Mouse (Mus musculus): ENCODE measurements at regions not wholly inside any gene's neighbourhood (a gene's known extent, or its start where the extent isn't known, plus 50 kb on each side); places are given as distances from the start of the nearest gene placed in this dataset.

DNA sequence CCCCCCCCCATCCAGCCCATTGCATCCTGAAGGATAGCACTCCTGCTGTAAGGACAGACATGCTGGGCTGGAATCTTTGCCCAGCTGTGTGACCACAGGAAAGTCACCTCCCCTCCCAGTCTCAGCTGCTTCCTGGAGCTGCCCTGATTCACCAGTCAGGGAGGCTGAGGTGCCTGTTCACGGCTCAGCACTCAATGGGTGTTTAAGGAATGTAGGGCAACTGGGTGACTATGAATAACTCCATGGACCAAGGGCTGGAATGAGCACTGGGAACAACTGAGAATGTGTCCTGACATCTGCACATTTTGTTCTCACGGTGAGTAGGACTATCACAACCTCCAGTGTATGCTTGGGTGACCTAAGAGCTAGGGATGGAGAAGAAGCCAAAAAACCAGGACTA lies 146.5 kb downstream of the Gm26897 start:
- DNase-seq (ENCODE audit: extremely low spot score in 1 of 2, low spot score in 2 of 2) = no peak
- intact Hi-C loops (cut with DNase I) = no loop called here

DNA sequence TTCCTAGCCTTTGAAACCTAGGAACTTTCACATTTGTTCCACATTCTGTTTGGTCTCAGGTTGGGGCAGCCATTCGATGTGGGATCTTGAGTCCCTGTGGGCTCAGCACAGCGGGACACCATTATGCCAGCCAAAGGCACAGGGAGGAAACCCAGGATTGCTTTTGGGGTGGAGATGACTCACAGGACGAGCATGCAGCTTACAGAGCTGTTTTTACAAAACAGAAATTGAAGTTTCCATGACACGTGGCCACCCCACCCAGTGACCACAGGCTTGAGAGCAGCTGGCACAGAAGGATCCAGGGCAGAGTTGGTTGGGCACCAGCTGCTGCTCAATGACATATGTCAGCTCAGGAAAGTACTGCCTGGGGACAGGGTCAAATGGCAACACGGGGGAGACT lies 147.8 kb downstream of the Gm26897 start:
- intact Hi-C loops (cut with DNase I) = no loop called here
- DNase-seq (ENCODE audit: extremely low spot score in 1 of 2, low spot score in 2 of 2) = no peak

DNA sequence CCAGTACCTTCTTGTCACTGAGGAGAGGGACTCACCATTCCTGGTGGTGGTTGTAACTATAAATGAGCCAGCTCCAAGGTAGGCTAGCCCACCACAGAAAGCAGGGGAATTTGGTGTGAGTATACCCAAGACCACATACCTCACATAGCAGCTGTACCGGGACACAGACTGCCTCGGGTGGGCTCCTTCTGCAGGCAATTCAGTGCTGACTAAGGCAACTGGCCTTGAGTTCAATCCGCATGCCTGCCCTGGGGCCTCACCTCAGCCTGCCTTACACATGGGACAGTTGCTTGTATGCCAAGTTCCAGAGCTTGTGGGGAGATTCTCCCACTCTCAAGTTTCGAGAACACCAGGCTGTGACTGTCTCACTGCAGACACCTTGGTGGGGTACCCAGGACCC lies 153.6 kb downstream of the Gm26897 start:
- intact Hi-C loops (cut with DNase I) = no loop called here
- DNase-seq (ENCODE audit: extremely low spot score in 1 of 2, low spot score in 2 of 2) = no peak

DNA sequence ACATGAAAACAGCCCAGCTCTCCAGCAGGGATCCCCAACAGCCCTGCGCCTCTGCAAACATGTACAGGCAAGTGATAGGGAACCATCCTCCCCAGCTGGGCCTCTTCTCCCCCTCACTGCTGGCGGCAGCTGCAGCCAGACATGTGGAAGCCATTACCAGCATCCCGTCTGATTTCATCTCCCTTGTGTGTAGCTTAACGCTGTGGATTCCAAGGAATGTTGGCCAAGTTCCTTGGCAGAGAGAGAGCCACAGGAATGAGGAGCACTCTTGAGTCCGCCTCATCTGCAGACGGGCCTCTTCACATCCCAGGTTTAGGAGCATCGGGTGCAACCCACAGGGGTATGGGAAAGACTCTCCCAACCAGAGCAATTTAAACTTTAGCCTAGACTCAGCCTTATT lies 157.1 kb downstream of the Gm26897 start:
- peak; percentile 48 to 67 for DNase-seq (ENCODE audit: extremely low spot score in 1 of 2, low spot score in 2 of 2)
- intact Hi-C loops (cut with DNase I) = no loop called here

DNA sequence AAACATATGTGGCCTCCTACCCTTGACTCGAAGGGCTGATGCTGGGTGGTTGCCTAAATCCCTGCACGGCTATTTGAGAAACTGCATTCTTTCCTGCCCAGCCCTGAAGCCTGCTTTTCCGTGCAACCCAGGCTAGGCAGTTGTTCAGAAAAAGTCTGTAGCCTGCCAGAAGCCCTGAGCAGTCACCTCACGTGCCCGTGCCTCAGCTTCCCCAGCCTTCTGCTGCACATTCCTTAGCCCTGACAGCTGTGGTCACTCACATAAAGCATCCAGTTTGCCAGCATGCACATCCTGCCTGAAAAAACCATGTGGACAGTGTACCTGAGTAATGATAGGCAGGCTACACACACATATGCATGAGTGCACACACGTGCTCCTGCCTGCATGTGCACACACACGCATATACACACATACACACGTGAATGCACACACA lies 157.6 kb downstream of the Gm26897 start:
- DNase-seq (ENCODE audit: extremely low spot score in 1 of 2, low spot score in 2 of 2) = no peak
- intact Hi-C loops (cut with DNase I) = no loop called here

DNA sequence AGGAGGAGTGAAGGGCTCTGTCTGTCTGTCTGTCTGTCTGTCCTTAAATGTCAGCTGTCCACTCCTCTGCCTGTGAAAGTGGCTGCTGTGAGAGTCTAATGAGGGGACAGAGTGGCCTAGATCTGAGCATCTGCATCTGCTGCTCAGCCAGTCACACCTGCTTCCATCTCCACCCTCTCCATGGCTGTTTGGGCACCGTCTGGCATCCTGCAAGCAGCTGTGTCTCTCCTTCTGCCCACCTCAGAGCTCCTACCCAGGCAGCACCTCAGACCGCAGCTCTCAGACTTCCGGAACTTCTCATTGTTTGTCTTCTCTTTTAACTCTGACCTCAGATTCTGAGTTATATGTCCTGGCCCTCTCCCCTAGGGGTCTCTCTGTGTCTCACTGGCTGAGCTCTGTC lies 159.2 kb downstream of the Gm26897 start:
- intact Hi-C loops (cut with DNase I) = no loop called here
- DNase-seq (ENCODE audit: extremely low spot score in 1 of 2, low spot score in 2 of 2) = no peak

DNA sequence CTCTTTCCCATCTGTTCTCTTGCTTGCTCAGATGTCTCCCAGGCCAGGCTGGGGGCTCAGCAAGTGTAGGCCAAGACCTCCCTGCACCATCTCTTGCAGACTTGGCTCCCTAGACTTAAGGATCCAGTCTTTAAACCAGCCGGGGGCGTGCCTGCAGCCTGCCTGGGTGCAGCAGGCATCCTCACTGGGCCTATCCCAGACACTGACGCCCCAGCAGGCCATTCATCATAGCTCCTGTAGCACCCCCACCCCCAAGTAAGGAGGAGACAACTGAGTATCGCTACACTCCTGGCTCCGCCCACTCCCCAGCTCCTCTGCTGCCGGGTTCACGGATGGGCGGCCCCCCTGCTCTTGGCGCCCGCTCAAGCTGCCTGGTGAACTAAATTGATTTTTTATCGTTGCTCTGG lies 160.2 kb downstream of the Gm26897 start:
- DNase-seq (ENCODE audit: extremely low spot score in 1 of 2, low spot score in 2 of 2) = peak; percentile 33 to 78
- intact Hi-C loops (cut with DNase I) = no loop called here

DNA sequence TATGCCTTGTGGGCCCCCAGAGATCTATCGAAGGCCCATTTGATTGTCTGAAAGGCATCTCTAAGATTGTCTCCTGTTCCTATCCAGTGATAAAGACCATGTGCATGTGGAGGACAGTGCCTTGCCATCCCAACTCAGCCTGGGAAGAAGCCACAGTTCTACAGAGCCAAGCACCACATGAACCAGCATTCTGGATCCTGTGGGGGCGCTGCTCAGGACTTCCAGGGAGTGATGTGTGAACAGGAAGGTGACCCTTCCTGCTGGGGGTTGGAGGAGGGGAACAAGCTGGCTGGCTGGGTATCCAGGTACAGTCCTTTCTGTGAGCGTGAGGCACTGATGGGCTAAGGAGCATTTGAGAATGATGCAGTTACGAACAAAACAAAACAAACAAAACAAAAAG lies 163.8 kb downstream of the Gm26897 start:
- intact Hi-C loops (cut with DNase I) = no loop called here
- no peak for DNase-seq (ENCODE audit: extremely low spot score in 1 of 2, low spot score in 2 of 2)

DNA sequence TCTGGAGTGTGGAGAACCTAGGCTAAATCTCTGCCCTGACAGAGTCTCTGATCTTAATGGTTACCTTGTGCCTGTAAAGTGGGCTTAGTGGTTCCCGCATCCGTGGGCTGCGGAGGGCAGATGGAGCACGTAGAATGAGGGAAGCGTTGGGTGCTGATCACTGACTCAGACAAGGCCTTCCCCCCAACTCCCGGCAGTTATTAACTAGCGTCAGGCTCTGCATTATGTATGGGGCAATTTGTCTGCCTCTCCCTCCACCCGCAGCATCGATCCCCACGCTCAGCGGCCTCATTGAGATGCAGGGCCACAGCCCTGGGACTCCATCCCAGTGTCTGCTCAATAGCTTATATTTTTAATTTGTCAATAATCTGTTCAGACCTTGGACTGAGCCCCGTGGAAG lies 164.8 kb downstream of the Gm26897 start:
- intact Hi-C loops (cut with DNase I) = no loop called here
- no peak for DNase-seq (ENCODE audit: extremely low spot score in 1 of 2, low spot score in 2 of 2)

DNA sequence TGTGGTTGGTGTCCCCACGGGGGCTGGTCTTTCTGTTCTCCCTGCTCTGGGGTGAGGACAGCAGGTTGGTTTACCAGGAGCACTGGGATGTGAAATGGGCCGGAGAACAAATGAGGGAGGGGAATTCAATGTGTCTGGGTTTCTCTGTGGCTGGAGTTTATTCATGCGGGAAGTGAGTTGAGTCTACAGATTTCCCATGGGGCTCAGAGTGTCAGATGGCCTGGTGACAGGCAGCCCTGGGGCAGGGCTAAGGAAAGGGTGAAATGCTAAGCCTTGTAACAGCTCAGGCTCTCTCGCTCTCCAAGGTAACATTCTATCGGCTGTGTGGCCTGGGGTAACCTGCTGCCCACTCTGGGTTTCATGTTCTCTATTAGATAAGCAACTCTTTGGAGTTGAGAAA lies 167.5 kb downstream of the Gm26897 start:
- intact Hi-C loops (cut with DNase I) = no loop called here
- no peak for DNase-seq (ENCODE audit: extremely low spot score in 1 of 2, low spot score in 2 of 2)

DNA sequence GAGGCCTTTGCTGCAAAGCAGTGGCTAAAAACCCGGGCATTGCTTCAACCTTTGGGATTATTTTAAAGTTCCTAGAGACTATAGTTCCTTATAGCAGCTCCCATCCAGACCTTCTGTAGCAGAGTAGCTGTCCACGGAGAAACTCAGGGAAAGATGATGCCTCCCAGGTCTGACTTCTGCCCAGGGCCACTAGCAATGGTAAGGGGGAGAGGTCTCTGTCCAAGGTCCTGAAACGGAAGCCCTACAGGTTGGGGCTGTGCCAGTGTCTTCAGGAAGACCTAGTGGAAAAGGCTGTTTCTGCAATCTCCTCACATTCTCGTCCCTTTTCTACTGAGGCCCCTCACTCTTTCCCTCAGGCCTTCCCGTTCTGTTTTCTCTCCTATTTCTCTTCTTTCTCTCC lies 168.0 kb downstream of the Gm26897 start:
- intact Hi-C loops (cut with DNase I) = no loop called here
- DNase-seq (ENCODE audit: extremely low spot score in 1 of 2, low spot score in 2 of 2) = peak in 1 of 2 experiments; percentile 58

DNA sequence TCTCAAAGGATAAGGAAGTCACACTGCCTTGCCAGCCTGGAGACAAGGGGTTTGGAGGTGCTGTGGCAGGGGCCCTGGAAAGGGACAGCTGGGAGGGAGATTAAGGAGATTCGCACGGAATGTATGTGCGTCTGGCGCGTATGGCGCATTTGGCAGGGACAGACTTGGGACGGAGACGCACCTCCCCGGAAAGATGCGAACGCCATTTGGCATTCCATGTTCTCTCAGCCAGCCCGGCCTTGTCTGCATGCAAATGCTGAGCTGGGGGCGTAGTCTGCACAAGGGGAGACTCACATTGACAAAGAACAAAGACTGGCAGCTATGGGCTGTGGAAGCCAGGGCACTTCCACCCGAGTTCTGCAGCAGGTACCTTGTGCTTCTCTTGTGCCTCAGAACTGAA lies 174.4 kb downstream of the Gm26897 start:
- DNase-seq (ENCODE audit: extremely low spot score in 1 of 2, low spot score in 2 of 2) = peak in 1 of 2 experiments; percentile 23
- intact Hi-C loops (cut with DNase I) = no loop called here

DNA sequence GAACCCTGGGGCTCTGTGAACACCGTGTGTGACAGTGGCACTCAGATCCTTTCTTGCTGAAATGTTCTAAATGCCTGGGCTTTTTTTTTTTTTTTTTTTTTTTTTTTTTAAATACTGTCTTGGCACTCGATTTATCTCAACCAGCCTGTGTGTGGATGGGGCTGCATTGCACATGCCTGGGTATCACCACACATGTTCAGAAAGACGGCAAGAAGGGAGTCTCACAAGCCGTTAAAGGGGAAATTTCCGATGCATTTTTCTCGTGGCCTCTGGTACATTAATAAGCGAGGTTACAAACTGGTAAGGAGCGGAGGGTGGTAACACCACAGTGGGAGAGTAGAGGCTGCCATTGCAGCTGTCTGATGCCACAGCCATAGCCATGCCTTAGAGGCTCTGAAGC lies 176.8 kb downstream of the Gm26897 start:
- DNase-seq (ENCODE audit: extremely low spot score in 1 of 2, low spot score in 2 of 2) = no peak
- intact Hi-C loops (cut with DNase I) = no loop called here

DNA sequence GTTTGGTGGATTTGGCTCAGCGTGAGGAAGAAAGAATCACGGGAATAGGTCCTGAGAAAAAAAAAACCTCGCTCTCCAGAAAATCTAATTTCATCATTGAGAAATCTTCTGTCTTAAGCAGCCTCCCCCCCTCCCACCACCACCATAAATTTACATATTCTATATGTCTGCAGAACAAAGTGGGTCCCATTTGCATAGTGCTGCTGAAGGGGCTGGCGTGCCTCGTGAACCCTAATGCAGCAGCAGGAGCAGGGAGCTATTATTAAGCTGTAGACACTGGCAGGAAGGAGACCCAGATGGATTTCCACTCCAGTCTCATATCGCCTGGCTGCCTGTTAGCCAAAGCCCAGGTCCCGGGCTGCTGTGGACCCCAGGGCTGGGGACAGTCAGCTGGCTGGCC lies 179.6 kb downstream of the Gm26897 start:
- intact Hi-C loops (cut with DNase I) = no loop called here
- DNase-seq (ENCODE audit: extremely low spot score in 1 of 2, low spot score in 2 of 2) = no peak

DNA sequence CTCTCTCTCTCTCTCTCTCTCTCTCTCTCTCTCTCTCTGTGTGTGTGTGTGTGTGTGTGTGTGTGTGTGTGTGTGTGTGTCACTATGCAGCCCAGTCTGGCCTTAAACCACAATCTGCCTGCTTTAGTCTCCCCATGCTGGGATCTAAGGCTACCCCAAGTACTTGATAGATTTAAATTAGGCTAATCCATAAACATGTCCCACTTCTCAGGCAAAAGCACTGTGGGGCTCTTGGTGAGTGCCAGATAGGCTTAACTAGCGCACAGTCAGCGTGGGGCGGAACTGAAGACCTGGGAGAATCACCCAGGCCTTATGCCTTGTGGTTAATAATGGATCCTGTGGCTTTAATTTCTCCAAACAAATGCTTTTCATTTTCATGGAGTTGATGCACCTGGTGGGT lies 180.6 kb downstream of the Gm26897 start:
- intact Hi-C loops (cut with DNase I) = no loop called here
- no peak for DNase-seq (ENCODE audit: extremely low spot score in 1 of 2, low spot score in 2 of 2)

DNA sequence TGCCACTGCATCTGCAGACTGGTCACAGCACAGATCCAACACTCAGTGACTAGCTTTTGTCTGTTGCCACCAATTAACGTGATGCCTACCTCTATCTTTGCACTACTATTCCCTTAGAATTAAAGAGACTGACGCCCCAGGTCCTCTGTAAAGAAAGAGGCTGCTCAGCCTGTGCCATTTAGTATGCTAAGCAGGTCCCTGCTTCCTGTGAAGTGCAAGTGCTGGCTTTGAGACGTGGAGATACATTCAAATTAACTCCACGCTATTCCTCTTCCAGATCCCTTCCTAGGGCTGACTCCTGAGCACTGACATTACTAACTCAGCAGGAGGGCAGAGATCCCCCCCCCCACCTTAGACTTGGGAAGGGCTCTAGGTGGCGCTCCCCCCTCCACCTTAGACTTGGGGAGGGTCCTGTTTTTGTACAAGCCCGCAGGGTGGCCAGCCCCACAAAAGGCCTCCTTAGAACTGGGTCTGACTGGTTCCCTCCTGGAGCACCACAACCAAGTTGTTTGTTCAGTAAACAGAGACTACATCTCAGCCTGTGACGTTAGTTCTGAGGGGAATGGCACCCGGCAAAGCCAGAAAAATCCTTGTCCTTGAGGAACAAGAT lies 184.0 kb downstream of the Gm26897 start:
- DNase-seq (ENCODE audit: extremely low spot score in 1 of 2, low spot score in 2 of 2) = no peak
- intact Hi-C loops (cut with DNase I) = no loop called here

DNA sequence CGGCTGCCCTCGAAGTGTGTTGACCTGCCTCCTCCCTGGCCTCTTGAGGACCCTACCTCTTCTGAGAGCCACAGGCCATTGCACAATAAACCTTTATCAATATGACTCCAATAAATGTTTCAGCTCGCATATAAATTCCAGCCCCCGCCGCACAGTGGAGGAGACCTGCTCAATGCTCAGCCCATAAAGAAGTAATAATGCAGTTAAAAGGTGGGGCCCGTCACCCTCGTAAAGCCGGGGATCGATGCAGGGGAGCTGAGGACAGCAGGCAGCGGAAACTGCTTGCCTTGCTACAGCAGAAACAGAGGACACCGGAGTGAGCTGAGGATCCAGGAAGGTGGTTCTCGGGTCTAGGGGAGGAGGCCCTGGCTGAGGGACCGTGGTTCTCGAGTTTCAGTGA lies 185.2 kb downstream of the Gm26897 start:
- intact Hi-C loops (cut with DNase I) = no loop called here
- no peak for DNase-seq (ENCODE audit: extremely low spot score in 1 of 2, low spot score in 2 of 2)

DNA sequence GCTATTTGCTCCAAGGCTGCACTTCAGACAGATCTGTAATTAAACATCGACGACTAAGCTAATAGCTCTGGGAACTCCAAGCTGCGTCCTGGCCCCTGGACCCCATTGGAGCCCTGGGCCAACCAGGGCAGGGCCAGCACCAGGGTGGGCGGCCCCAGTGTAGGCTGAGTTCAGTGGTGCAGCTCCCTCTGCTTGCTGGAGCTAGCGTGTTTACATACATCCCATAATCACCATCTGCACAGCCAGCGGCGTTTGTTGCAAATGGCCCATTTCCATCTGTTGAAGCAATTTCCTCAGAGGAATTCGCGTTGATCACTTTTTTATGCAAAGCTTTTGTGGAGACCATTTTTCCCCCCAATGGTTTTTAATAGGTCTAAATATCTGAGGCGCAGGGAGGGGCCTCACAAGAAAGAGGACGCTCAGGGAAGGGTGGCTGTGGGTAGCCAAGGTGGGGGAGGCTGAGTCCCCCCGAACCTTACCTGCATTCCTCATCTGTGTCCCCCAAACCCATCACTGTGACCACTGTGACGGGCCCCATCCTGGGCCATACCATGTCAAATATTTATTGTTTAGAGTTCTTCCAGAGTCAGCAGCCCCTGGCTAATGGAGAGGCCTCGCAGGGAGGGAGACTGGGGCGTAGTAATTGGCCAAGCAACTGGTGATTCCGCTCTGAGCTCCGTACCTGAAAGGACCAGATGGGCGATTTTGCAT lies 189.4 kb downstream of the Gm26897 start:
- DNase-seq (ENCODE audit: extremely low spot score in 1 of 2, low spot score in 2 of 2) = no peak
- intact Hi-C loops (cut with DNase I) = no loop called here

DNA sequence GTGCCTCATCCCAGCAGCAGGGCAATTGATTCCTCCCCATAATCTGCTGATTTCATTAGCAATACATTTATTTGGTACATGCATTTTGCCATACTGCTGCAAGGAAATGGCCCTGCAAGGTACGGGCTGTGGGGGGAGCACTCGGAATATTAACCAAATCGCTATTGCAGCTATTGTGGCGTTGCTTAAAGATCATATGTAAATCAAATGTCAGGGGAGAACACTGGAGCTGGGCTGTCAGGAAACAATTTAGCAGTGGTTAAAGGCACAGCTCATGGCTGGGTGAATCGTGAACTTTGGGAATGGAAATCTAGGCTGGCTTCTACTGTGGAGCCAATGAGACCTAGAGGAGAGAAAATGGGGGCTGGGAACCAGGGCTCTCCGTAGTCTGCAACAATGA lies 192.0 kb downstream of the Gm26897 start:
- intact Hi-C loops (cut with DNase I) = no loop called here

DNA sequence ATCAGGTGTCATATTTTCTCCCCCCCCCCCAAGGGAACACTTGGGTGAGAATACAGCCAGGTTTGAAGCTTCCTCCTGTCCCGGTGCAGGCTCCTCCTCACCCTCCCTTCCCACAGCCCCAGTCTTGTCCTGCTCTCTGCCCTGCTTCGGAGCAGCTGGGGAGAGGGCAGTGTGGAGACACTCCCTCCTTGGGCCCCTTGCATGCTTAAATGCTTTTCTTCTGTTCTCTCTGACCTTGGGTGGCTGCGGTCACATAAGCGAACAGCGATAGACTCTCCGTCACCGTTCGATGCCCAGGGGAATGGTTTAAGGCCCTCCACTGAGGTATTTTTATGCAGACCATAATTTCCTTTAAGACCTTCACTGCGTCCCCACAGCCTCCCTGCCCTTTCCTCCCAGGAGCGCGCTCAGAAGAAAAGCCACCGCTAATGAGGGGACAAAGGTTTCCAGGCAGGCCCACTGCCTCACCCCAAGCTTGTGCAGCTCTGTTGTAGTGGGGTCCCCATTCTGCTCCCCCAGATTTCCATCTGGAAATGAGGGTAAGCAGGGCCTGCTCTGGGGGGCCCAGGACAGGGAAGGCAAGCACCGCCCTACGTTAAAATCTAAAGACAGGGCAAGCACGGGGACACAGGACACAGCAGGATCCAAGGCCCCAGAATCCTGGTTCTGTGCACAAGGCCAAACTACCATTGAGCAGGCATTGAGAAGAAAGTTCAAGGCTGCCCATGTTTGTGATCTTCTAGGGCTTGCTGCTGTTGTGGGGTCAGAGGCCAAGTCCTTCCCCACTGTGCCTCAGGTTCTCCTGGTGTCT lies 195.7 kb downstream of the Gm26897 start:
- DNase-seq (ENCODE audit: extremely low spot score in 1 of 2, low spot score in 2 of 2) = no peak
- intact Hi-C loops (cut with DNase I) = no loop called here

More for the DNA sequence above, 192.0 kb downstream of the Gm26897 start:
- DNase-seq (ENCODE audit: extremely low spot score in 1 of 2, low spot score in 2 of 2) = no peak
